Mouse (Mus musculus) lung, postnatal 0 days (tissue): ENCODE measurements around the gene Fry.

ENCODE experiments used
- CTCF ChIP-seq: IDR thresholded peaks from 2 replicates; pipeline ENCODE4 v1.5.1; 2016; ENCODE audit warnings: antibody characterized with exemption, mild to moderate bottlenecking
- EP300 ChIP-seq: IDR thresholded peaks from 2 replicates; pipeline ENCODE4 v1.6.1; 2016; ENCODE audit warnings: antibody characterized with exemption, mild to moderate bottlenecking, control low read depth

- TF ChIP-seq CTCF, result no peak
- TF ChIP-seq EP300, result no peak
These were observed 180.5 kb downstream of the Fry start for GRCm38 (mm10) chr5:150298969-150299368.
